Mouse (Mus musculus) embryonic facial prominence, embryonic 10.5 days (tissue): ENCODE measurements around the gene Myh9. TPM values are rescaled to one million over a fixed set of nuclear protein-coding genes. Genes with fewer than 3 reads are reported as not detected.

Experiments used
- DNase-seq: peaks from one replicate; pipeline ENCODE4 v3.0.0-alpha.2; 2017; ENCODE audit warnings: low spot score
- H3K27ac ChIP-seq: fragments of 300-500 bp; sonication (generic); replicated peaks from 2 replicates; pipeline ENCODE4 v1.5.1; 2016; ENCODE audit warnings: mild to moderate bottlenecking
- H3K27me3 ChIP-seq: fragments of 300-500 bp; sonication (generic); replicated peaks from 2 replicates; pipeline ENCODE4 v1.6.1; 2016; ENCODE audit warnings: low read depth, mild to moderate bottlenecking; ENCODE audit not compliant: poor library complexity, severe bottlenecking
- H3K36me3 ChIP-seq: fragments of 300-500 bp; sonication (generic); replicated peaks from 2 replicates; pipeline ENCODE4 v1.6.1; 2016; ENCODE audit warnings: mild to moderate bottlenecking, moderate library complexity
- H3K4me1 ChIP-seq: fragments of 300-500 bp; sonication (generic); 2 replicates; pipeline ENCODE4 v1.6.1; 2016
- H3K4me3 ChIP-seq: fragments of 300-500 bp; sonication (generic); 2 replicates; pipeline ENCODE4 v1.5.1; 2016; ENCODE audit warnings: mild to moderate bottlenecking, moderate library complexity
- H3K9me3 ChIP-seq: fragments of 300-500 bp; sonication (generic); 2 replicates; pipeline ENCODE4 v1.6.1; 2016; ENCODE audit warnings: mild to moderate bottlenecking
- WGBS: fragments of 180-500 bp; shearing (Covaris S2); methylation state at CpG from one replicate; pipeline ENCODE4 v1.1.7; 2016; 5-methylcytosine and 5-hydroxymethylcytosine counted together
- polyA plus RNA-seq: library from polyadenylated mRNA; unstranded; fragments of >200 nt; fragmentation: Nextera tagmentation; extraction: Ambion mirVana; gene quantifications from 2 replicates; pipeline ENCODE4 v1.2.1, GENCODE M21; 2016

The Myh9 gene
- polyA plus RNA-seq, 1 experiment from 2014 or later = 46.9 TPM

- Histone ChIP-seq H3K9me3 (no peaks in the 10 kb centered on the region), H3K4me3 (no peak overlapping the region), H3K27me3 (no peaks in the 10 kb centered on the region), H3K4me1 (peaks cover 34% of the 10 kb centered on the region), H3K27ac (no peak overlapping the region), H3K36me3 (peaks cover 79% of the 10 kb centered on the region)
- DNase-seq = no peak
- WGBS = 92% methylated on average over 13 of the region's 13 CpGs
These were observed 47.0 kb downstream of the Myh9 start for GRCm38 (mm10) chr15:77794908-77795356.

GRCm38 (mm10) chr15:77794138-77794907 lies 47.7 kb downstream of the Myh9 start:
- H3K9me3 ChIP-seq = no peaks in the 10 kb centered on the region
- H3K27me3 ChIP-seq = no peaks in the 10 kb centered on the region
- peaks cover 85% of the 10 kb centered on the region for H3K36me3 ChIP-seq
- no peak overlapping the region for H3K4me3 ChIP-seq
- peaks cover 28% of the 10 kb centered on the region for H3K4me1 ChIP-seq
- no peak overlapping the region for H3K27ac ChIP-seq
- 89% methylated on average over 13 of the region's 13 CpGs for WGBS
- no peak for DNase-seq

DNA sequence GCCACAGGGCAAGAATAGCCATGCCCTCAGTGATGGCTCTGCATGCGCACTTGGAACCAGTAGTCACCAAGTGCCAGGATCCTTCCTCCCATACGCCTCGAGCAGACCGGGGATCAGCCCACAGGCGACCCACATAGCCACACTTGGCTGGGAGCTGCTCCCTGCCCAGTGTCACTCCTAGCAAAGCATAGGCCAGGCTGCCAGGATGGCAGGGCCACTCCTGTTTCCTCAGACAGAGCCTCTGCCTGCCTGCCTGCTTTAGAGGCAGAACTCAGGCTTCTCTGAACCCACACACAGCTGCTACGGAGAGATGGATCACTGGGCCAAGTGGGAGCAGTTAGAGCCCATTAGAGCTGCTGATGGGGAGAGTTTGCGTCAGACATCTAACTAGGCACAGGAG lies 48.4 kb downstream of the Myh9 start:
- Histone ChIP-seq H3K36me3 (peaks cover 93% of the 10 kb centered on the region), H3K27ac (no peak overlapping the region), H3K9me3 (no peaks in the 10 kb centered on the region), H3K27me3 (no peaks in the 10 kb centered on the region), H3K4me3 (no peak overlapping the region), H3K4me1 (peaks cover 20% of the 10 kb centered on the region)
- no peak for DNase-seq
- 91% methylated on average over 7 of the region's 7 CpGs for WGBS

DNA sequence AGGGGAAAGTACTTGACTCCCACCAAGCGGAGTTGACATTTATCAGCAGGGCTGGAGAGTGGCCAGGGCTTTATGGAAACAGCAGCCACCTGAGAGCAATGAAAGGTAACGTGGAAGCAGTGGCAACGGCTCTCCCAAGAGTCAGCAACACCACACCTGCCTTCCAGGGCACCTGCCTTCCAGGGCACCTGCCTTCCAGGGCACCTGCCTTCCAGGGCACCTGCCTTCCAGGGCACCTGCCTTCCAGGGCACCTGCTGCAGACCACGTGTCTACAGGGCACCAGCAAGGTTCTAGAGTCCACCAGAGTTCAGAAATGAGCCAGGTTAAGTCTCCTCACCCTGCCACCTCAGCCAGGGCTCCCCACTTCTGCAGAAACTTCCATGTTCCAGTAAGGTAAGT lies 48.9 kb downstream of the Myh9 start:
- Histone ChIP-seq H3K4me1 (peaks cover 15% of the 10 kb centered on the region), H3K36me3 (peaks cover 97% of the 10 kb centered on the region), H3K9me3 (no peaks in the 10 kb centered on the region), H3K27ac (no peak overlapping the region), H3K4me3 (no peak overlapping the region), H3K27me3 (no peaks in the 10 kb centered on the region)
- no peak for DNase-seq
- WGBS = 90% methylated on average over 4 of the region's 4 CpGs

DNA sequence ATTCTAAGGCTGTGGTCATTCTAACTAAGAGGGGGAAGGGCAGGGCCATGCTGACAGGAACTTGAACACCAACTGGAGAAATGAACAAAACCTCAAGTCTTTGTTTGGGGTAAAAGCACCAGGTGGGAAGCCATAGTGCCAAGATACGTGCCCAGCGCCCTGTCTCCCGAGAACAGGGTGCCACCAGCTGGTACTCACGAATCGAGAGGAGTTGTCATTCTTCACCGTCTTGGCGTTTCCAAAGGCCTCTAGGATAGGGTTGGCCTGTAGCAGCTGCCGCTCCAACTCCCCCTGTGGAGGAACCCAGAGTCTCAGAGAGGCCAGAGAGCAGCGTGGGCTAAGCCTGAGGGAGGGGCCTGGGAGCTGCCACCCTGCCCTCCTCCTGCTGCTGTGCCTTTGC lies 49.9 kb downstream of the Myh9 start:
- Histone ChIP-seq H3K4me1 (peaks cover 5% of the 10 kb centered on the region; the same call in 1 of the 2 replicates), H3K27ac (no peak overlapping the region), H3K36me3 (peaks cover 98% of the 10 kb centered on the region), H3K9me3 (no peaks in the 10 kb centered on the region), H3K4me3 (no peak overlapping the region), H3K27me3 (no peaks in the 10 kb centered on the region)
- WGBS = 91% methylated on average over 9 of the region's 9 CpGs
- DNase-seq = no peak

- no peak for DNase-seq
- Histone ChIP-seq H3K4me1 (no peaks in the 10 kb centered on the region), H3K27me3 (no peaks in the 10 kb centered on the region), H3K27ac (no peak overlapping the region), H3K36me3 (peaks cover 98% of the 10 kb centered on the region), H3K9me3 (no peaks in the 10 kb centered on the region), H3K4me3 (no peak overlapping the region)
- 93% methylated on average over 21 of the region's 21 CpGs for WGBS
These were observed 51.1 kb downstream of the Myh9 start for GRCm38 (mm10) chr15:77790656-77791405.

- 76% methylated on average over 3 of the region's 3 CpGs for WGBS
- DNase-seq = no peak
These were observed 52.8 kb downstream of the Myh9 start for GRCm38 (mm10) chr15:77789186-77789585.

GRCm38 (mm10) chr15:77788356-77788755 lies 53.6 kb downstream of the Myh9 start:
- peaks cover 98% of the 10 kb centered on the region for H3K36me3 ChIP-seq
- H3K4me3 ChIP-seq = no peak overlapping the region
- no peak for DNase-seq
- no peaks in the 10 kb centered on the region for H3K27me3 ChIP-seq
- H3K4me1 ChIP-seq = no peaks in the 10 kb centered on the region
- no peaks in the 10 kb centered on the region for H3K9me3 ChIP-seq
- 93% methylated on average over 6 of the region's 6 CpGs for WGBS
- no peak overlapping the region for H3K27ac ChIP-seq

More at GRCm38 (mm10) chr15:77789186-77789585, 52.8 kb downstream of the Myh9 start:
- no peaks in the 10 kb centered on the region for H3K27me3 ChIP-seq
- no peak overlapping the region for H3K27ac ChIP-seq
- peaks cover 98% of the 10 kb centered on the region for H3K36me3 ChIP-seq
- H3K9me3 ChIP-seq = no peaks in the 10 kb centered on the region
- no peaks in the 10 kb centered on the region for H3K4me1 ChIP-seq
- no peak overlapping the region for H3K4me3 ChIP-seq

DNA sequence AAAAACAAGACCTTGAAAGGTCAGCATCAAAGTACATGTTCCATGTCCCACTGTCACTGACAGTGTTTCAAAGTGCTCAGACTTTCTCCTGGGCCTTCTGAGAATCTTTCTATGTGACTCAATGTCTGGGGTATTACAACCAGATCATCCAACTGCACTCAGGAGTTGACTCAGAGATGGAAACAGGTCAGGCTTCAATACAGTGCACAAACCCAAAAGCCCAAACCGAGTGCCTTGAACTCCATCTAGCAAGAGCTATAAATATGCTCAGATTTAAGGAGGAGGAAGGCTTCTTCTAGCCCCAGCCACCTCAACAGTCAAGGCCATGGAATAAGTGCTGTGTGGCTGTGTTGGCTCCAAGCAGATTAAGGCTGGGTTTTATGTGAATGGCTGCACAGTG lies 56.2 kb downstream of the Myh9 start:
- Histone ChIP-seq H3K27ac (no peak overlapping the region), H3K36me3 (peaks cover 100% of the 10 kb centered on the region), H3K9me3 (no peaks in the 10 kb centered on the region), H3K4me1 (no peaks in the 10 kb centered on the region), H3K4me3 (no peak overlapping the region), H3K27me3 (no peaks in the 10 kb centered on the region)
- DNase-seq = no peak
- WGBS = 89% methylated on average over 1 of the region's 1 CpGs

DNA sequence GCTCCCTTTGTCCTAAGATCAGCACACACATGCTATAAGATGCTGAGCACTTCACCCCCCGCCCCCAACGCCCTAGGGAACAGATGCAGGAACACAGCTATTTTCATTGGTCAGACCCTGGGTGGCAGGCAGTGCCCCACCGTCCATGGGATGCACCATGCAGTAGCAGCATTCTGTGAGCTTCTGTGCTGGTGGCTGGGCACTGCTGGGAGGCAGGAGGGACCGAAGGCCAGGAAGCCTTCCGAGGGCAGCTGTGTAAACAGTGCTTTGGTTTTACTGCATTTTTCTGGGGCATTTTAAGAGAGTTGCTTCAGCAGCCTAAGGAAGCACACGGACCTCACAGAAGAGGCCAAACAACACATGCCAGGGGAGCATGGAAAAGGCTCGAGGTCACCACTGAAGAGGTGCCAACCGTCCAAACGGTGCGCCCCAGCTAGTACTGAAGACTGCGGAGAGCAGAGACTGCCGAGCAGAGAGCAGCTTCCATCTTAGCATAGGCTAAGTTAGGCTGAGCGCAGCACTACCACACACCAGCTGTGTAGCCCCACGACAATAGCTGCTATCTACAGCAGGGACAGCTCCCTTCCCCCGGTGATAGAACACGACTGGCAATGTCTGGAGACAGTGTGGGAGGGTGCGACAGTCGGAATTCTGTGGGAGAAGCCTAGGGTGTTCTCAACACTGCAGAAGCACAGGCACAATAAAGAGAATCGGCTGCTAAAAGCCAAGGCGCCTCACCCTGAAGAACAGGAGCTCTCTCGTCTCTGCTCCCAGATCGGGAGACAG lies 57.7 kb downstream of the Myh9 start:
- H3K9me3 ChIP-seq = no peaks in the 10 kb centered on the region
- WGBS = 77% methylated on average over 22 of the region's 22 CpGs
- peak; percentile 27 for DNase-seq
- H3K27me3 ChIP-seq = no peaks in the 10 kb centered on the region
- no peaks in the 10 kb centered on the region for H3K4me1 ChIP-seq
- H3K4me3 ChIP-seq = no peak overlapping the region
- peak overlapping the region; percentile 63 for H3K27ac ChIP-seq
- peaks cover 100% of the 10 kb centered on the region for H3K36me3 ChIP-seq

DNA sequence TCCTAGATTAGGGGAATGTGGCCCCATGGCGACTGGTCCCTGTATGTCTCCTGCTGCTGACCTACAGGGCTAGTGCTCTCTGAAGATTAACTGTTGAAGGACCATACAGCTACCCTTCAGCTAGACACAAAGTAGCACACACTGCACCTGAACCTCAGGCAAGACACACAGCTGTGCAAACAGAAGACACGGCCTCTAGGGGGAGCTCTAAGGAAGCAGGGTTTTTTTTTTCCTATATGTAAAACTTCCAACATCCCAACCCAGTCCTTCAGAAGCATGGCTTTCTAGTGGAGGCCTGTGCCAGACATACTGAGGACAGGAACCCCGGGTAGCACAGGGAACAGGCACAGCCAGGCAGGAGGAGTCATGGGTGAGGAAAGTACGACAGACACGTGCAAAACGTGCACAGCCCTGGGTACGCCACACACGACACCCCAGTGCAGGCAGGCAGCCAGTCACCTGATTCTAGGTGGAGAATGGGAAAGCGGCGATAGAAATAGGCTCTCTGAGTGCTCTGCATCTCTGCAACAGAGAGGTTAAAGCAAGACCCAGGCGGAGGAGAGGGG lies 59.4 kb downstream of the Myh9 start:
- Histone ChIP-seq H3K4me1 (no peaks in the 10 kb centered on the region), H3K36me3 (peaks cover 100% of the 10 kb centered on the region), H3K9me3 (no peaks in the 10 kb centered on the region), H3K27me3 (no peaks in the 10 kb centered on the region), H3K4me3 (no peak overlapping the region), H3K27ac (no peak overlapping the region; the same call in 1 of the 2 replicates)
- peak; percentile 25 for DNase-seq
- WGBS = 84% methylated on average over 11 of the region's 11 CpGs
